In the genomic region with DNA sequence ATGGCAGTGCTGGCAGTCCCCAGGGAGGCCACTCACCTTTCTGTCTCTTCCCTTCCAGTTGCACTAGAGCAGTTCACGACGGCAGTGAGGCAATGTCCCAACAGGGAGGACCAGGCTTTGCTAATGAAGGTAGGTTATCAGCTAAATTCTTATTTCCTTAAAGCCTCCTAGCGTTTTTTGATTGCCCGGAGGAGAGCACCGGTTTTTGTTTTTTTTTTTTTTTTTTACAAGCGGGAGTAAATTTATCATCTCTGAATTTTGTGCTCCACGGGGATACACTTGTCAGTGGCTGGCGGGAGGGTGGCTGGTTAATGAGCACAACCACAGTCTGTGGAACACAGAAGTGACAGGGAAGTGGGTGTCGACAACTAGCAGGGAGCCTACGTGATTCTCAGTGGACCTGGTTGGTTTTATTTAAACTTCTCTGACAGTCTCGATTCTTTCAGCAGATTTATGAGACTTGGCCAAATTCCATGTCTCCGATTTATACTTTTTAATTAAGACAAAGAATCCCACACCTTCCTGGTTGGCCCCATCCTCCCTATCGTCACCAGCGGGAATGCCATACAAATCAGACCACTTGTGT, we compare ENCODE assay signal across 16 mouse cellular contexts. TPM values are rescaled to one million over a fixed set of nuclear protein-coding genes. Genes with fewer than 3 reads are reported as not detected.
DNase-seq lines count a peak whose midpoint lies in the region; ATAC-seq and TF ChIP-seq lines count a peak whose summit lies in the region.
"Had no signal": no experiment of that assay in that cellular context is flagged by ENCODE, and none has a peak within 500 bp of the region (broad histone marks: within the 10 kb centered on the region; RNA-seq: fewer than 3 reads in every experiment).

No protein-coding gene starts in this region.

- TF ChIP-seq RAD21 in CH12.LX (IDR thresholded peaks at IDR 0.05; ENCODE audit: low read depth, low read length), result no peak

- peak overlapping the region; percentile 18; the same call in 1 of the 2 replicates for H3K27ac ChIP-seq in heart, embryonic 12.5 days (ENCODE audit: poor library complexity, severe bottlenecking)
- H3K27ac ChIP-seq in kidney, embryonic 16.5 days (ENCODE audit: low read length), result peak overlapping the region; percentile 32; the same call in 1 of the 2 replicates
- H3K27ac ChIP-seq in CH12.LX (ENCODE audit: insufficient read depth, low read depth), result no peak overlapping the region
- H3K27ac ChIP-seq: forebrain, embryonic 10.5 days; liver, embryonic 14.5 days; midbrain, embryonic 10.5 days; neural tube, embryonic 15.5 days; stomach, postnatal 0 days had no signal

- H3K4me3 ChIP-seq in heart, embryonic 12.5 days, result no peak overlapping the region
- no peak overlapping the region for H3K4me3 ChIP-seq in kidney, embryonic 16.5 days (ENCODE audit: low read length)
- no peak overlapping the region for H3K4me3 ChIP-seq in CH12.LX (replicated peaks in 1 of 3; ENCODE audit: low read depth in 2 of 3, low read length in 2 of 3, poor library complexity in 1 of 3)
- H3K4me3 ChIP-seq: forebrain, embryonic 10.5 days; midbrain, embryonic 10.5 days; neural tube, embryonic 15.5 days had no signal

- no peak for TF ChIP-seq POLR2A in CH12.LX (IDR thresholded peaks at IDR 0.05; ENCODE audit: low read depth, low read length)

- in situ Hi-C loops in CH12.LX (cut with MboI; ENCODE audit: low pct_ligation_motif_present, low pct_unique_long_range_greater_than_20kb, low sequenced_read_pairs), result loop anchor here (25.0 kb wide), 1 partner anchor 199 kb away; no protein-coding TSS in a partner anchor

- H3K4me1 ChIP-seq in heart, embryonic 12.5 days (replicated peaks), result peaks cover 26% of the 10 kb centered on the region
- peaks cover 24% of the 10 kb centered on the region for H3K4me1 ChIP-seq in kidney, embryonic 16.5 days (ENCODE audit: insufficient read depth, low read length)
- peaks cover 27 to 67% of the 10 kb centered on the region in 2 experiments for H3K4me1 ChIP-seq in CH12.LX (ENCODE audit: control insufficient read depth in 1 of 2, insufficient read depth in 2 of 2)

- no peaks in the 10 kb centered on the region for H3K36me3 ChIP-seq in heart, embryonic 12.5 days
- no peaks in the 10 kb centered on the region for H3K36me3 ChIP-seq in kidney, embryonic 16.5 days (ENCODE audit: insufficient read depth, low read length)
- H3K36me3 ChIP-seq in CH12.LX (replicated peaks in 1 of 2; ENCODE audit: control insufficient read depth in 1 of 2, insufficient read depth in 1 of 2, low read length in 1 of 2), result no peaks in the 10 kb centered on the region
- H3K36me3 ChIP-seq: forebrain, embryonic 10.5 days; midbrain, embryonic 10.5 days; neural tube, embryonic 15.5 days had no signal

- dilution Hi-C loops in CH12.LX (cut with MboI; ENCODE audit: extremely low pct_ligation_motif_present, extremely low pct_unique_long_range_greater_than_20kb, low sequenced_read_pairs), result no loop called here

- H3K9ac ChIP-seq in heart, embryonic 12.5 days, result no peak overlapping the region
- no peak overlapping the region for H3K9ac ChIP-seq in kidney, embryonic 16.5 days (replicated peaks; ENCODE audit: low read length)
- no peak overlapping the region for H3K9ac ChIP-seq in CH12.LX (ENCODE audit: insufficient read depth, low read depth)
- H3K9ac ChIP-seq: liver, embryonic 14.5 days; neural tube, embryonic 15.5 days had no signal

- peak overlapping the region; percentile 41 for H3K4me2 ChIP-seq in heart, embryonic 12.5 days
- 0 out of 2 replicates have a peak overlapping the region, but pooled peaks have one; percentile 14 for H3K4me2 ChIP-seq in kidney, embryonic 16.5 days (replicated peaks; ENCODE audit: low read depth, low read length)
- no peak overlapping the region for H3K4me2 ChIP-seq in CH12.LX (ENCODE audit: insufficient read depth, low read depth, poor library complexity, severe bottlenecking)
- H3K4me2 ChIP-seq: neural tube, embryonic 15.5 days had no signal

- no peaks in the 10 kb centered on the region for H3K79me2 ChIP-seq in CH12.LX (replicated peaks; ENCODE audit: control insufficient read depth, extremely low read depth, insufficient read depth, poor library complexity, severe bottlenecking)

- no peaks in the 10 kb centered on the region for H3K27me3 ChIP-seq in heart, embryonic 12.5 days (replicated peaks)
- no peaks in the 10 kb centered on the region for H3K27me3 ChIP-seq in kidney, embryonic 16.5 days (ENCODE audit: insufficient read depth, low read length)
- H3K27me3 ChIP-seq in CH12.LX (replicated peaks), result no peaks in the 10 kb centered on the region
- H3K27me3 ChIP-seq: neural tube, embryonic 15.5 days had no signal

- TF ChIP-seq CTCF in CH12.LX (conservative IDR thresholded peaks at IDR 0.05 in 1 of 2, IDR thresholded peaks at IDR 0.05 in 1 of 2; ENCODE audit: low read depth in 2 of 2, low read length in 2 of 2), result no peak

- ATAC-seq in heart, embryonic 12.5 days (ENCODE audit: insufficient number of reproducible peaks, low FRiP score), result no peak
- no peak for ATAC-seq in kidney, embryonic 16.5 days (ENCODE audit: low FRiP score, low TSS enrichment)

- no peak for DNase-seq in heart, adult 18-20 months
- no peak for DNase-seq in kidney, adult 9 months
- no peak for DNase-seq in CH12.LX (ENCODE audit: extremely low read depth)
- DNase-seq in frontal cortex, postnatal 36 days (ENCODE audit: low spot score in 2 of 2), result peak; percentile 26 to 28
- no peak for DNase-seq in gastrocnemius, postnatal 4 days (ENCODE audit: low spot score in 2 of 2)
- DNase-seq: adrenal gland, postnatal 10 days; cerebellum, adult 8-10 months; lung, postnatal 10 days; thymus, postnatal 25 days had no signal

- 29% methylated on average over 14 of the region's 14 CpGs for WGBS in heart, embryonic 12.5 days
- WGBS in kidney, embryonic 16.5 days, result 20% methylated on average over 14 of the region's 14 CpGs

- TF ChIP-seq EP300 in CH12.LX (IDR thresholded peaks at IDR 0.05; ENCODE audit: low read length), result no peak

- H3K9me3 ChIP-seq in heart, embryonic 12.5 days (replicated peaks), result no peaks in the 10 kb centered on the region
- H3K9me3 ChIP-seq in kidney, embryonic 16.5 days (ENCODE audit: low read length), result no peaks in the 10 kb centered on the region
- H3K9me3 ChIP-seq in CH12.LX (replicated peaks; ENCODE audit: low read length), result peaks cover 14% of the 10 kb centered on the region
- H3K9me3 ChIP-seq: forebrain, embryonic 10.5 days; midbrain, embryonic 10.5 days; neural tube, embryonic 15.5 days had no signal

TF ChIP-seq in CH12.LX, 34 proteins besides CTCF, POLR2A, EP300 and RAD21:
- TF ChIP-seq SMC3 (IDR thresholded peaks at IDR 0.05; ENCODE audit: low read depth, low read length), result no peak
- no peak for TF ChIP-seq IRF4 (IDR thresholded peaks at IDR 0.05; ENCODE audit: low read depth, low read length)
- no peak for TF ChIP-seq GABPA (IDR thresholded peaks at IDR 0.05; ENCODE audit: insufficient replicate concordance, low read depth, low read length)
- 0 out of 2 replicates have a peak, but pooled peaks have one; percentile 26 for TF ChIP-seq MYC (IDR thresholded peaks at IDR 0.05; ENCODE audit: low read depth, low read length)
- TF ChIP-seq MAX (IDR thresholded peaks at IDR 0.05; ENCODE audit: low read length), result 0 out of 2 replicates have a peak, but pooled peaks have one; percentile 34
- TF ChIP-seq ZKSCAN1 (IDR thresholded peaks at IDR 0.05; ENCODE audit: borderline replicate concordance, low read depth, low read length), result no peak
- no peak for TF ChIP-seq ETS1 (conservative IDR thresholded peaks at IDR 0.05; ENCODE audit: low read depth, low read length)

RNA-seq across cellular contexts. Expression of gene Bcl2l11, which starts 39.4 kb away (rescaled TPM):
- polyA plus RNA-seq in heart, embryonic 12.5 days (2016; fragmentation: Nextera tagmentation; extraction: Ambion mirVana), result 21.6 and 23.3 TPM in 2 replicates
- total RNA-seq in heart, adult 18-20 months (2021), result 10 to 100 TPM in 1 of 2 experiments, 1 to 10 TPM in 1; 8.1 to 10.3 TPM
- polyA plus RNA-seq in kidney, embryonic 16.5 days (2015; fragmentation: Nextera tagmentation; extraction: Ambion mirVana), result 25.6 and 28.2 TPM in 2 replicates
- 7.8 and 9.9 TPM in 2 replicates for total RNA-seq in CH12.LX (2012; rRNA removed)
- total RNA-seq in CH12.LX (2014; rRNA removed), result 10.2 and 11.6 TPM in 2 replicates
- 18.4 and 24.6 TPM in 2 replicates for polyA plus RNA-seq in CH12.LX (2012; ENCODE audit: insufficient read length, low read depth)
- total RNA-seq in gastrocnemius, postnatal 4 days (2021), result 10 to 100 TPM; 18.0 to 23.7 TPM

Comparison
In these comparisons a context has a peak if more than half of its experiments do, and no peak if none do; other contexts are left out.
1. DNase-seq: peak in frontal cortex, postnatal 36 days (2 of 2); none in heart, adult 18-20 months (0 of 2), kidney, adult 9 months (single experiment), CH12.LX (single experiment) and gastrocnemius, postnatal 4 days (0 of 2).